Mouse (Mus musculus): ENCODE measurements around the gene LTO1. TPM values are rescaled to one million over a fixed set of nuclear protein-coding genes. Genes with fewer than 3 reads are reported as not detected.

Gene LTO1
- polyA plus RNA-seq, 1 experiment from 2014 or later: 35.9 TPM

GRCm38 (mm10) chr7:144937899-144938517 lies 23.1 kb downstream of the LTO1 start:
- in situ Hi-C loops (cut with MboI; ENCODE audit: low pct_unique_long_range_greater_than_20kb): loop anchor here (5.0 to 10.0 kb wide), 3 partner anchors 169 to 304 kb away; no protein-coding TSS in a partner anchor
- H3K27me3 ChIP-seq: no peaks in the 10 kb centered on the region
- DNase-seq (ENCODE audit: low read depth, low spot score) (no peak), ATAC-seq (no peak)
- CTCF ChIA-PET: interaction anchor here (1.0 to 4.3 kb wide), 8 partner anchors 9 to 315 kb away, joined by 3 to 24 read pairs (median 4); no protein-coding TSS in a partner anchor
- no peak for TF ChIP-seq CTCF (IDR thresholded peaks at IDR 0.05)
- POLR2A ChIA-PET: interaction anchor here (0.7 to 4.2 kb wide), 6 partner anchors 56 to 305 kb away, joined by 3 to 21 read pairs (median 4); no protein-coding TSS in a partner anchor

- ATAC-seq (no peak), DNase-seq (ENCODE audit: low read depth, low spot score) (no peak)
- CTCF ChIA-PET: interaction anchor here (0.6 to 4.3 kb wide), 8 partner anchors 32 to 314 kb away, joined by 3 to 24 read pairs (median 4); no protein-coding TSS in a partner anchor
- in situ Hi-C loops (cut with MboI; ENCODE audit: low pct_unique_long_range_greater_than_20kb): loop anchor here (5.0 to 10.0 kb wide), 3 partner anchors 168 to 303 kb away; no protein-coding TSS in a partner anchor
- H3K27me3 ChIP-seq: no peaks in the 10 kb centered on the region
- POLR2A ChIA-PET: interaction anchor here (0.7 to 4.2 kb wide), 5 partner anchors 21 to 304 kb away, joined by 3 to 21 read pairs (median 5); no protein-coding TSS in a partner anchor
- TF ChIP-seq CTCF (IDR thresholded peaks at IDR 0.05): no peak
Measured at GRCm38 (mm10) chr7:144938661-144939343, 23.9 kb downstream of the LTO1 start.

GRCm38 (mm10) chr7:144939344-144940002 lies 24.6 kb downstream of the LTO1 start, which contains the start of gene Ccnd1:
Gene Ccnd1, minus strand, starts transcription at chr7:144939925.
- in situ Hi-C loops (cut with MboI; ENCODE audit: low pct_unique_long_range_greater_than_20kb): loop anchor here (5.0 to 10.0 kb wide), 4 partner anchors 108 to 303 kb away; no protein-coding TSS in a partner anchor
- no peak for TF ChIP-seq CTCF (IDR thresholded peaks at IDR 0.05)
- peak; percentile 24 for ATAC-seq

GRCm38 (mm10) chr7:144940003-144940571 lies 25.2 kb downstream of the LTO1 start:
- ChIA-PET POLR2A (interaction anchor here (0.9 to 4.2 kb wide), 4 partner anchors 24 to 181 kb away, joined by 3 to 21 read pairs (median 4); no protein-coding TSS in a partner anchor), CTCF (interaction anchor here (1.1 to 1.7 kb wide), 3 partner anchors 31 to 276 kb away, joined by 3 to 5 read pairs (median 4); no protein-coding TSS in a partner anchor)
- in situ Hi-C loops (cut with MboI; ENCODE audit: low pct_unique_long_range_greater_than_20kb): loop anchor here (5.0 kb wide), 1 partner anchor 107 kb away; no protein-coding TSS in a partner anchor
- ATAC-seq (no peak), DNase-seq (ENCODE audit: low read depth, low spot score) (no peak)
- H3K27me3 ChIP-seq: no peaks in the 10 kb centered on the region
- no peak for TF ChIP-seq CTCF (IDR thresholded peaks at IDR 0.05)

More at GRCm38 (mm10) chr7:144939344-144940002, 24.6 kb downstream of the LTO1 start, which contains the start of gene Ccnd1:
- no peak for DNase-seq (ENCODE audit: low read depth, low spot score)
- H3K27me3 ChIP-seq: no peaks in the 10 kb centered on the region
- ChIA-PET CTCF (interaction anchor here (0.6 to 4.3 kb wide), 7 partner anchors 32 to 313 kb away, joined by 3 to 24 read pairs (median 4); no protein-coding TSS in a partner anchor), POLR2A (interaction anchor here (0.7 to 4.2 kb wide), 5 partner anchors 20 to 182 kb away, joined by 3 to 21 read pairs (median 3); no protein-coding TSS in a partner anchor)

GRCm38 (mm10) chr7:144940585-144940984 lies 25.7 kb downstream of the LTO1 start:
- ChIA-PET CTCF (interaction anchor here (1.7 kb wide), 1 partner anchor 31 kb away, joined by 5 read pairs; no protein-coding TSS in a partner anchor), POLR2A (interaction anchor here (0.9 to 4.2 kb wide), 3 partner anchors 23 to 181 kb away, joined by 3 to 21 read pairs (median 3); no protein-coding TSS in a partner anchor)
- ATAC-seq (no peak), DNase-seq (ENCODE audit: low read depth, low spot score) (no peak)
- in situ Hi-C loops (cut with MboI; ENCODE audit: low pct_unique_long_range_greater_than_20kb): loop anchor here (5.0 kb wide), 1 partner anchor 107 kb away; no protein-coding TSS in a partner anchor
- H3K27me3 ChIP-seq: no peaks in the 10 kb centered on the region
- TF ChIP-seq CTCF (IDR thresholded peaks at IDR 0.05): no peak

GRCm38 (mm10) chr7:144941242-144941831 lies 26.4 kb downstream of the LTO1 start:
- in situ Hi-C loops (cut with MboI; ENCODE audit: low pct_unique_long_range_greater_than_20kb): loop anchor here (5.0 kb wide), 1 partner anchor 106 kb away; no protein-coding TSS in a partner anchor
- no peak for TF ChIP-seq CTCF (IDR thresholded peaks at IDR 0.05)
- POLR2A ChIA-PET: interaction anchor here (1.1 to 4.2 kb wide), 2 partner anchors 22 to 171 kb away, joined by 3 to 21 read pairs; no protein-coding TSS in a partner anchor
- no peak for DNase-seq (ENCODE audit: low read depth, low spot score)
- H3K27me3 ChIP-seq: no peaks in the 10 kb centered on the region
- ATAC-seq: peak; percentile 8
- CTCF ChIA-PET: interaction anchor here (0.8 kb wide), 1 partner anchor 164 kb away, joined by 3 read pairs; no protein-coding TSS in a partner anchor

- in situ Hi-C loops (cut with MboI; ENCODE audit: low pct_unique_long_range_greater_than_20kb): loop anchor here (5.0 kb wide), 1 partner anchor 105 kb away; no protein-coding TSS in a partner anchor
- ChIA-PET CTCF (interaction anchor here (0.8 kb wide), 1 partner anchor 163 kb away, joined by 3 read pairs; no protein-coding TSS in a partner anchor), POLR2A (no interaction called here)
- DNase-seq (ENCODE audit: low read depth, low spot score) (no peak), ATAC-seq (no peak)
- TF ChIP-seq CTCF (IDR thresholded peaks at IDR 0.05): no peak
- no peaks in the 10 kb centered on the region for H3K27me3 ChIP-seq
Measured at GRCm38 (mm10) chr7:144942071-144942743, 27.3 kb downstream of the LTO1 start.

GRCm38 (mm10) chr7:144942744-144943135 lies 27.8 kb downstream of the LTO1 start:
- CTCF ChIA-PET: no interaction called here
- no peaks in the 10 kb centered on the region for H3K27me3 ChIP-seq
- in situ Hi-C loops (cut with MboI; ENCODE audit: low pct_unique_long_range_greater_than_20kb): loop anchor here (5.0 kb wide), 1 partner anchor 105 kb away; no protein-coding TSS in a partner anchor
- POLR2A ChIA-PET: no interaction called here
- DNase-seq (ENCODE audit: low read depth, low spot score): no peak
- ATAC-seq: no peak
- no peak for TF ChIP-seq CTCF (IDR thresholded peaks at IDR 0.05)

All from Patski (cell line).